Mouse (Mus musculus): Measurements from ENCODE around the gene Rps6kb2. TPM values are rescaled to one million over a fixed set of nuclear protein-coding genes. Genes with fewer than 3 reads are reported as not detected.
A peak's percentile ranks its signal among the peaks of the same experiment; 100 is the strongest.

The Rps6kb2 gene
- total RNA-seq, 2 experiments from 2014 or later, result 13.1 to 17.1 TPM

DNA sequence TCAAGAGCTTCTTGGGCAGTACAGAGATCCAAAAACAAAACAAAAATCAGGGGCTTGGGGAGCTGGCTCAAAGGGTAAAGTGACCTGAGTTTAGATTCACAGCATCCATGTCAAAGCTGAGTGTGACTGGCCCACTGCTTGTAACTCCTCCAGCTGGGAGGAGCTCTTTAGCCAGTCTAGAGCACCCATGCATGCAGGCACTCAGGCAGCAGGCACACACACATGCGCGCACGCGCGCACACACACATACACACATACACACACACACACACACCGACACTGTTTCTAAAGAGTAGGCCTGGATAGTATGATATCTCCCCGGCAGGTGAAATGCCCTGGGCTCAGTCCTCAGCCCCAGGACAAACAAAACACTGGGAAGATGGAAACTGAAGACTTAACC, 46.1 kb downstream of the Rps6kb2 start:
- DNase-seq, result no peak

DNA sequence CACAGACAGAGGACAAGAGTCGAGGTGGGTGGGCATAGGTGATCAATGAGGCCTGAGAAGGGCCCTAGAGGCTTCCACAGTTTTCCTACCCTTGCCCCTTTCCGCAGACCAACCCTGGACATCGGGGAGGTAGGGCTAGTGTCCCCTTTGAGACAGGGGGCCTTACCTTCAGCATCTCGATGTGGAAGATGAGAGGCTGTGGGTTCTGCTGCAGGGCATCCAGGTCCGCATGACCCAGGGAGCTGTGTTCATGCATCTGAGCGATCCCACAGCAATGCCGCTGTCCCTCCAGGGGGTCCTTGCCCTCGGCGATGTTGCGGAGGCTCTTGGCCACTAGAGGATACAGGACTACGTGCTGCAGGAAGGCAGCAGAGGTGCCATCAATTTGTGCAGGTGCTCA, 47.3 kb downstream of the Rps6kb2 start:
- DNase-seq, result no peak

GRCm38 (mm10) chr19:4115144-4115543, 48.0 kb downstream of the Rps6kb2 start:
- DNase-seq, result no peak

DNA sequence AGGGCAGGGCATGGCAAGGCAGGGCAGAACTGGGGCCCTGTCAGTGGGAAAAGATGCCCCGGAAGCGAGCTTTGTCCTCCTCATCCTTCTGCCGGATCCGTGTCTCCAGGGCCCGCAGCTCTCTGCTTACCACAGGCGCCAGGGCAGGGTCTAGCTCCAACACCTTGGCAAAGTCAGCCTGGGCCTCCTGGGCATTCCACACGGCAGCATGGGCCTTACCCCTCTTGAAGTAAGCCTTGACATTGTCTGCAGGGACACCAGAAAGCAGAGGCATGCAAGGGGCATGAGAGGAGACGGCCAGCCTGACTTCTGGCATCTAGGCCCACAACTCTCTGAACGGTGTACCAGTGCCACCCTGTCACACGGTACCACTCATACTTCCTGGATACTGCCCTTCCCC, 48.6 kb downstream of the Rps6kb2 start:
- no peak for DNase-seq

DNA sequence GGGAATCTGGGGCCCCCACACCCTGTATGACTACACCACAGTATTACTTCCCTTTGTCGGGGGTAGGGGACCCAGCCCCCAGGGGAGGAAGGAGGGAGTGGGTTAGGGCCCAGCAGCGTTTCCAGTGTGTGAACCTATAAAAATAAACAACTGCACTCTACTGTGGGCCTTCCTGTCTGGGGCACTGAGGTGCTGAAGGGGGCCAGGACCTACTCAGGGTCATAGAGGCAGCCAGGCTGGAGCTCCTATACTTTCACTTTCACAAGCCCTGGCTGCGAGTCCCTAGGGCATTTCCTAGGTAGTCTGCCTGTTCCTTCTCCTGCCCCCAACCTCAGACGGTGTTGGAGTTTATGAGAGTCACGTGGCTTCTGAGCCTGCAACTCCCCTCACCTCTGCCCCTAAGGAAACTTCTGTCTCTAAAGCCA, 49.3 kb downstream of the Rps6kb2 start:
- peak; percentile 44 to 63 for DNase-seq

DNA sequence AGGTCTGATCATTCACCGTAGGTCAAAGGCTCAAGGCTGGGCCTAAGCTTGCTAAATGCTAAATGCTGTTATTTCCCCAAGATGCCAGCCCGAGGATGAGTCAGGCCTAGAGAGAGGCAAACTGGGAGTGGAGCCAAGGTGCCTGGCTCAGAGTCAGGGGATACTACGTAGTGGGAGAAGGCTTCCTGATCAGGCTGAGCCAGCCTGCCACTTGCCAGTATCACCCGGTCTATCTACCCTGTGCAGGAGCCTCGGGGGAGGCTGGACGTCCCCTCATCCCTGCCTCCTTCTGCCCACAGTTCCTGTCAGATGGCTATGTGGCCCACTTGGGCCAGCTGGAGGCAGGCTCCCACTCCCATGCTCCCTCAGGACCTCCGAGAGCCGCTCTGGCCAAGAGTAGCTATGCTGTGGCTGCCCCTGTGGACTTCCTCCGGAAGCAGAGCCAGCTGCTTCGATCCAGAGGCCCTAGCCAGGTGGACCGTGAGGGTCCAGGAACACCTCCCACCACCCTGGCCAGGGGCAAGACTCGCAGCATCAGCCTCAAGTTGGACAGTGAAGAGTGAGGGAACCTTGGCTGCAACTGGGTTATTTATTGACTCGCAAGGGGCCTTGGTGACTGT, 49.9 kb downstream of the Rps6kb2 start:
- peak; percentile 88 for DNase-seq

DNA sequence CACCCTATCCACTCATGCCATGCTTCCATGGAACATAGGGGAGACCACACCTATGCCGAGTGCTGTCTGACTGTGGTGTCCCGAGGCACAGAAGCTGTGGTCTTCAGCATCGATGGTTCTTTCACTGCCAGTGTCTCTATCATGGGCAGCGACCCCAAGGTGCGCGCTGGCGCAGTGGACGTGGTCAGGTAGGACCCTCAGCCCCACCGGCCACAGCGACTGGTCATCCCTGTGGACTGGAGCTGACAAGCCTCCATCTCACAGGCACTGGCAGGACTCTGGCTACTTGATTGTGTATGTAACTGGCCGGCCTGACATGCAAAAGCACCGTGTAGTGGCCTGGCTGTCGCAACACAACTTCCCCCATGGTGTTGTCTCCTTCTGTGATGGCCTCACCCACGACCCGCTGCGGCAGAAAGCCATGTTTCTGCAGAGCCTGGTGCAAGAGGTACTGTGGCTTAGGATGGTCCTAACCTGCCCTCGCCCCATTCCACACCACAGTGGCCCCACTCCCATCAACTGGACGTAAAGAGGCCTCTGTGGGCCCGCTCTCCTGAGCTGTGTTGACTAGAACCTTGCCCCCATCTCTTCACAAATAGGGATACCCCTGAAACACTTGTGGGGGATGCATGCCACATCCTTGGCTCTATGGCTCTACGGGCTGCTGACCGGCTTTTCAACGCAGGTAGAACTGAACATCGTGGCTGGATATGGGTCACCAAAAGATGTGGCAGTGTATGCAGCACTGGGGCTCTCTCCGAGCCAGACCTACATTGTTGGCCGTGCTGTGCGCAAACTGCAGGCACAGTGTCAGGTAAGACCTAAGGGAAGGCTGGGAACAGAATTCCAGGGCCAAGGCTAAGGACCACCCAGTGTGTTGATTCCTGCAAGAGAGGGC, 50.8 kb downstream of the Rps6kb2 start:
- DNase-seq, result no peak

- DNase-seq, result no peak
Observed at GRCm38 (mm10) chr19:4108535-4108934, 54.6 kb downstream of the Rps6kb2 start.

GRCm38 (mm10) chr19:4106654-4107053, 56.5 kb downstream of the Rps6kb2 start:
- no peak for DNase-seq

DNA sequence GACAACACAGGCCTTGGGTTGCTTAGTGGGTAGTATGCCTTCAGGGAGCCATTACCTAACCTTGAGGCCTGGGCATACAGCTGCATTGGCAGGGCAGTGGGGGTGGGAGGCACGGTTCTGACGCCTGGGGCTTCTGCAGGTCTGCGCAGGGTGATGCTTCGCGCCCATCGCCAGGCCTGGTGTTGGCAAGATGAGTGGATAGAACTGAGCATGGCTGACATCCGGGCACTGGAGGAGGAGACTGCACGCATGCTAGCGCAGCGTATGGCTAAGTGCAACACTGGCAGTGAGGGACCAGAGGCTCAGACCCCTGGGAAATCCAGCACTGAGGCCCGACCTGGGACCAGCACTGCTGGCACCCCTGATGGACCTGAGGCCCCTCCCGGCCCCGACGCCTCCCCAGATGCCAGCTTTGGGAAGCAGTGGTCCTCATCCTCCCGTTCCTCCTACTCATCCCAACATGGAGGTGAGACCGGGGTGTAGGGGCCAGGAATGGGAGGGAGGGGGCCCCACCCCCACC, 58.4 kb downstream of the Rps6kb2 start:
- DNase-seq, result no peak

Other genes with a start within 250 kb of the Rps6kb2 start
- gene Aldh3b1, start 233.5 kb downstream of the Rps6kb2 start, total RNA-seq (2021), result 1 to 10 TPM; 1.3 to 2.0 TPM
- gene Unc93b1, start 228.2 kb downstream of the Rps6kb2 start, total RNA-seq (2021), result 10 to 100 TPM; 17.7 to 23.9 TPM
- gene Aldh3b3, start 204.7 kb downstream of the Rps6kb2 start, total RNA-seq (2021), result under 1 TPM; 0.28 to 0.30 TPM
- gene Aldh3b2, start 191.0 kb downstream of the Rps6kb2 start, total RNA-seq (2021), result under 1 TPM; 0.22 to 0.98 TPM
- 10 to 100 TPM; 24.3 to 28.5 TPM for gene Acy3, start 176.8 kb downstream of the Rps6kb2 start, total RNA-seq (2021)
- gene Tbx10, start 170.6 kb downstream of the Rps6kb2 start, total RNA-seq (2021), result not detected
- 100 to 1,000 TPM; 162 to 166 TPM for gene Nudt8, start 162.8 kb downstream of the Rps6kb2 start, total RNA-seq (2021)
- gene Gm49405, start 162.7 kb downstream of the Rps6kb2 start, total RNA-seq (2021), result 1 to 10 TPM in 1 of 2 experiments, under 1 TPM in 1; 0.84 to 1.1 TPM
- 100 to 1,000 TPM; 241 to 281 TPM for gene Doc2g, start 160.0 kb downstream of the Rps6kb2 start, total RNA-seq (2021)
- 1,000 to 10,000 TPM; 1,128 to 1,150 TPM for gene Ndufv1, start 150.5 kb downstream of the Rps6kb2 start, total RNA-seq (2021)
- 100 to 1,000 TPM; 350 to 400 TPM for gene Gstp1, start 125.4 kb downstream of the Rps6kb2 start, total RNA-seq (2021)
- gene Gstp2, start 117.3 kb downstream of the Rps6kb2 start, total RNA-seq (2021), result 100 to 1,000 TPM; 123 to 134 TPM
- gene Gstp3, start 103.8 kb downstream of the Rps6kb2 start, total RNA-seq (2021), result not detected
- not detected for gene Cabp2, start 81.8 kb downstream of the Rps6kb2 start, total RNA-seq (2021)
- gene Cdk2ap2, start 66.2 kb downstream of the Rps6kb2 start, total RNA-seq (2021), result 10 to 100 TPM; 34.5 to 37.8 TPM
- gene Pitpnm1, start 63.4 kb downstream of the Rps6kb2 start, total RNA-seq (2021), result 10 to 100 TPM; 16.1 to 21.2 TPM
- 10 to 100 TPM; 62.1 to 63.2 TPM for gene Aip, start 37.5 kb downstream of the Rps6kb2 start, total RNA-seq (2021)
- gene Gpr152, start 23.6 kb downstream of the Rps6kb2 start, total RNA-seq (2021), result under 1 TPM in 1 of 2 experiments, not detected in 1; 0.08 TPM
- under 1 TPM; 0.12 to 0.13 TPM for gene Cabp4, start 19.3 kb downstream of the Rps6kb2 start, total RNA-seq (2021)
- 10 to 100 TPM; 38.3 to 47.6 TPM for gene Coro1b, start 14.7 kb downstream of the Rps6kb2 start, total RNA-seq (2021)
- gene Ptprcap, start 9.8 kb downstream of the Rps6kb2 start, total RNA-seq (2021), result 1 to 10 TPM in 1 of 2 experiments, under 1 TPM in 1; 0.69 to 8.4 TPM
- gene Carns1, start 12.1 kb upstream of the Rps6kb2 start, total RNA-seq (2021), result 10 to 100 TPM; 28.3 to 30.5 TPM
- gene Tbc1d10c, start 27.9 kb upstream of the Rps6kb2 start, total RNA-seq (2021), result 10 to 100 TPM; 12.0 to 20.2 TPM
- gene Ppp1ca, start 28.7 kb upstream of the Rps6kb2 start, total RNA-seq (2021), result 100 to 1,000 TPM; 293 to 299 TPM
- gene Rad9a, start 38.3 kb upstream of the Rps6kb2 start, total RNA-seq (2021), result 1 to 10 TPM; 4.5 to 4.8 TPM
- gene Clcf1, start 50.9 kb upstream of the Rps6kb2 start, total RNA-seq (2021), result 1 to 10 TPM; 1.2 to 2.3 TPM
- not detected for gene AC109138.7, start 51.0 kb upstream of the Rps6kb2 start, total RNA-seq (2021)
- gene Pold4, start 68.5 kb upstream of the Rps6kb2 start, total RNA-seq (2021), result 10 to 100 TPM in 1 of 2 experiments, 1 to 10 TPM in 1; 9.1 to 19.9 TPM
- gene Ssh3, start 105.8 kb upstream of the Rps6kb2 start, total RNA-seq (2021), result 1 to 10 TPM; 5.6 to 7.4 TPM
- gene Ankrd13d, start 119.8 kb upstream of the Rps6kb2 start, total RNA-seq (2021), result 1 to 10 TPM in 1 of 2 experiments, under 1 TPM in 1; 0.92 to 2.1 TPM
- 10 to 100 TPM; 45.9 to 54.9 TPM for gene Grk2, start 142.9 kb upstream of the Rps6kb2 start, total RNA-seq (2021)
- 10 to 100 TPM; 34.9 to 44.1 TPM for gene Kdm2a, start 234.9 kb upstream of the Rps6kb2 start, total RNA-seq (2021)

Data from heart, adult 18-20 months (tissue).